Mouse (Mus musculus): ENCODE results near the gene Blvrb.
"Not testable (repeated sequence)": the region's sequence is repeated elsewhere in the genome, so short reads cannot be mapped to it uniquely, and the experiment has no call there.

- TF ChIP-seq CTCF (IDR thresholded peaks at IDR 0.05); POLR2A (IDR thresholded peaks at IDR 0.05; ENCODE audit: insufficient read depth, low read depth, low read length): not testable (repeated sequence)
Measured at GRCm38 (mm10) chr7:27494659-27495367, 47.0 kb downstream of the Blvrb start.

Data from heart, adult 2 months (tissue).